Mouse (Mus musculus) kidney, embryonic 15.5 days (tissue): ENCODE results near the gene Foxj2. TPM values are rescaled to one million over a fixed set of nuclear protein-coding genes. Genes with fewer than 3 reads are reported as not detected.
A peak's percentile ranks its signal among the peaks of the same experiment; 100 is the strongest.

ENCODE experiments used
- ATAC-seq: fragments of 200-750 bp; cut with Nextera tagmentation; replicated peaks from 2 replicates; pipeline ENCODE4 v1.8.0; 2017; ENCODE audit warnings: moderate TSS enrichment; ENCODE audit not compliant: low FRiP score
- H3K27ac ChIP-seq: fragments of 300-500 bp; sonication (generic); 2 replicates; pipeline ENCODE4 v1.5.1; 2015; ENCODE audit warnings: mild to moderate bottlenecking, inconsistent platforms
- H3K27me3 ChIP-seq: fragments of 300-500 bp; sonication (generic); 2 replicates; pipeline ENCODE4 v1.6.1; 2015; ENCODE audit warnings: inconsistent platforms
- H3K36me3 ChIP-seq: fragments of 300-500 bp; sonication (generic); 2 replicates; pipeline ENCODE4 v1.6.1; 2015; ENCODE audit warnings: inconsistent platforms
- H3K4me1 ChIP-seq: fragments of 300-500 bp; sonication (generic); 2 replicates; pipeline ENCODE4 v1.6.1; 2015; ENCODE audit warnings: inconsistent platforms
- H3K4me2 ChIP-seq: fragments of 300-500 bp; sonication (generic); 2 replicates; pipeline ENCODE4 v1.6.1; 2015; ENCODE audit warnings: moderate library complexity, mild to moderate bottlenecking, inconsistent platforms
- H3K4me3 ChIP-seq: fragments of 300-500 bp; sonication (generic); replicated peaks from 2 replicates; pipeline ENCODE4 v1.5.1; 2015; ENCODE audit warnings: mild to moderate bottlenecking, inconsistent platforms
- H3K9ac ChIP-seq: fragments of 300-500 bp; sonication (generic); 2 replicates; pipeline ENCODE4 v1.6.1; 2015; ENCODE audit warnings: mild to moderate bottlenecking, inconsistent platforms
- H3K9me3 ChIP-seq: fragments of 300-500 bp; sonication (generic); replicated peaks from 2 replicates; pipeline ENCODE4 v1.6.1; 2016; ENCODE audit warnings: inconsistent platforms
- WGBS: fragments of 180-500 bp; shearing (Covaris S2); methylation state at CpG from one replicate; pipeline ENCODE4 v1.1.7; 2015; ENCODE audit warnings: mixed read lengths; 5-methylcytosine and 5-hydroxymethylcytosine counted together
- polyA plus RNA-seq: library from polyadenylated mRNA; unstranded; fragments of >200 nt; fragmentation: Nextera tagmentation; extraction: Ambion mirVana; gene quantifications from 2 replicates; pipeline ENCODE4 v1.2.1, GENCODE M21; 2015

Gene Foxj2
- polyA plus RNA-seq, 1 experiment from 2014 or later = 6.3 TPM

DNA sequence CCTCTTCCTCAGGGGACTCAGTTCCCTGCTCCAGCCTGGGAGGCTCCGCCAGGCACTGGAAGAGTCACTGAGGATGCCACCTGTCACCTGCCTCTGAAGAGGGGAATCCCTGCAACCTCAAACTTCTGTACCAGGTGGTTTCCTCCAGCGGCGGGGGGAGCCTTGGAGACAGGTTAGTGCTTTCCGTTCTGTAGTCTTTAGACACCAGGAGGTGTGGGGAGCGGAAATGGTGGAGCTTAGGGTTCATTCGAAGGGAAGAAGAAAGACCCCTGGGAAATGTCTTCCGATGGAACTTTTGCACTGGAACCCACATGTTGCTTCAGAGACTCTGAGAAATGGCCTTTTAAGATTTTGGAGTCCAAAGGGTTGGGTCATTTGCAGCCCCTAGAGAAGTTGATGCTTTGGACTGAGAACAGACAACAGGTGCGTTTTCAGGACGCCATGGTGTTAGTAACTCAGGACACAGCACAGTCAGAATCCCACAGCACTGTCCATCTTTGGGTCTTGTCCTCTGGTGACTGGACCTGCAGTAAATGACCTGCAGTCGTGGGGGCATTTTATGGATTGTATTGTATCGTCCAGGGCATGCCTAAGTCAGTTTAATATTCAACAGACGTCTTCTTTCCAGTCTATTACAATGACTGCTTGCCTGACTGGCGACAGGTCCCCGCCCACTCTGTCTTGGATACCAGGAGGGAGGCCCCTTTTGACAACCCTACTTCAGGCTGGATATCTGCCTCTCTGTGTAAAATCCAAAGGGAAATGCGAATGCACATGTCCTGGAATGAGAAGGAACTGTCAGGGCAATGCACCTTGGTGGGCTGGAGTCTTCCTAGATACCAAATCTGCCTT lies 1.3 kb downstream of the Foxj2 start:
- 32% methylated on average over 15 of the region's 15 CpGs for WGBS
- H3K27ac ChIP-seq = peak overlapping the region; percentile 27; the same call in 1 of the 2 replicates
- no peaks in the 10 kb centered on the region for H3K9me3 ChIP-seq
- H3K9ac ChIP-seq = peak overlapping the region; percentile 93
- H3K4me3 ChIP-seq = peak overlapping the region; percentile 83
- no peak; the same call in none of the 2 replicates for ATAC-seq
- peaks cover 51% of the 10 kb centered on the region for H3K4me1 ChIP-seq
- no peaks in the 10 kb centered on the region for H3K27me3 ChIP-seq
- peak overlapping the region; percentile 84 for H3K4me2 ChIP-seq
- H3K36me3 ChIP-seq = 0 out of 2 replicates have a peak, but pooled peaks cover 3% of the 10 kb centered on the region

DNA sequence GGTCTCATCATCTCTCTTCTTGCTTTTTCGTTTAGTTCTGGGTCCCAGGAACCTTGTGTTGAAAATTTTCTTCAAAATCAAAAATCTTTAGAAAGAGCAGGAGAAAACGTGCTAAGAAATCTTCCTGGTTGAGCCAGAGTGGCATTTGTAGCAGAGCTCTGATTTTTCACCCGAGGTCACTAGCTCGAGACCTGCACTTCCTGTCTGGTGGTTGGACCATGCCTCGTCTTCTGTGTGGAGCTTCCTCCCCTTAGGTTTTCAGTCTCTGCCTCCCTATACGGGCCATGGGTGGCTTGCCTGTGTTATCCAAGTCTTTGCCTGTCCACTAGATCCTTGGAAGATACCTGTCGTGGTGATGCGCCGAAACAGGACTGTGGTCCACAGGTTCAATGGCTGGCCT lies 2.1 kb downstream of the Foxj2 start:
- H3K4me1 ChIP-seq = peaks cover 59% of the 10 kb centered on the region
- no peak for ATAC-seq
- 0 out of 2 replicates have a peak overlapping the region, but pooled peaks have one; percentile 7 for H3K9ac ChIP-seq
- H3K4me3 ChIP-seq = peak overlapping the region; percentile 83; the same call in 1 of the 2 replicates
- WGBS = 59% methylated on average over 9 of the region's 9 CpGs
- H3K36me3 ChIP-seq = 0 out of 2 replicates have a peak, but pooled peaks cover 3% of the 10 kb centered on the region
- H3K4me2 ChIP-seq = peak overlapping the region; percentile 84
- no peak overlapping the region for H3K27ac ChIP-seq
- no peaks in the 10 kb centered on the region for H3K27me3 ChIP-seq
- no peaks in the 10 kb centered on the region for H3K9me3 ChIP-seq

DNA sequence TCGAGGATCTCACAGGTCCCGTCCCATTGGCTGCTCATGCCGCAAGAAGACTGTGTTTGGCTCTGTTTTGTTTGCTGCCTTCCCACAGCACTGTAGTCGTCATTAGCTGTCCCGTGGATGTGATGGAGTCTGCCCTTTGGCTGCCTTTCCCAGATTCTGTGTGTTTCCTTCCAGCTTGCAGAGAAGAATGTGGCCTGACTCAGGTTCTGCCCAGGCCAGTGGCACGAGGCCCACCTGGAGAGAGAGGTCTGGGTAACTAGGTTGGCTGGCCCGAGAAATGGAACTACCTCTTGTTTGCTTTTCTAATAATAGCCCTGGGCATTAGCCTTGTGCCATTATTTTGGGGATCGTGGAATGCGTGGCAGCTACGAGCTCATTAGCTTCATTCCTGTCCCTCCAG lies 4.4 kb downstream of the Foxj2 start:
- Histone ChIP-seq H3K36me3 (peaks cover 15% of the 10 kb centered on the region), H3K9ac (no peak overlapping the region), H3K27me3 (no peaks in the 10 kb centered on the region), H3K9me3 (no peaks in the 10 kb centered on the region), H3K4me1 (peaks cover 60% of the 10 kb centered on the region), H3K27ac (no peak overlapping the region), H3K4me3 (no peak overlapping the region), H3K4me2 (no peak overlapping the region)
- WGBS = 69% methylated on average over 10 of the region's 10 CpGs
- no peak for ATAC-seq

DNA sequence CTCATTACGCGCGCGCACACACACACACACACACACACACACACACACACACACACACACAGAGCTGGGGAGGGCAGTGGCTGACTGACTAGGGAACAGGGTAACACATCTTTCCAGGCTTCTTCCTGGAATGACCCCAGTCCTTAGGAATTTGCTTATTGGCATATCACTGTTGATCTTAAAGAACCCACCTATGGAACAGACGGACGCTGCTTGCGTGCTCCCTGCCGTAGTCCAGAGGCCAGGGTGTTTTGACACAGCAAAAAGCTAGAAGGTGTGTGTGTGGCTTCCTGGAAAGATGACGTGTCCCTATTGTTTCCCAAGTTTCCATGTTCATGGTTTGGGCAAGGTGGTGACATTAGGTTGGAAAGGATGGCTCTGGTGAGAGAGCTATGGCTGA lies 5.5 kb downstream of the Foxj2 start:
- Histone ChIP-seq H3K4me2 (peak overlapping the region; percentile 67; the same call in 1 of the 2 replicates), H3K27ac (no peak overlapping the region), H3K27me3 (no peaks in the 10 kb centered on the region), H3K4me3 (no peak overlapping the region), H3K9me3 (no peaks in the 10 kb centered on the region), H3K4me1 (peaks cover 59% of the 10 kb centered on the region), H3K36me3 (peaks cover 26% of the 10 kb centered on the region), H3K9ac (no peak overlapping the region)
- 83% methylated on average over 9 of the region's 9 CpGs for WGBS
- ATAC-seq = no peak

DNA sequence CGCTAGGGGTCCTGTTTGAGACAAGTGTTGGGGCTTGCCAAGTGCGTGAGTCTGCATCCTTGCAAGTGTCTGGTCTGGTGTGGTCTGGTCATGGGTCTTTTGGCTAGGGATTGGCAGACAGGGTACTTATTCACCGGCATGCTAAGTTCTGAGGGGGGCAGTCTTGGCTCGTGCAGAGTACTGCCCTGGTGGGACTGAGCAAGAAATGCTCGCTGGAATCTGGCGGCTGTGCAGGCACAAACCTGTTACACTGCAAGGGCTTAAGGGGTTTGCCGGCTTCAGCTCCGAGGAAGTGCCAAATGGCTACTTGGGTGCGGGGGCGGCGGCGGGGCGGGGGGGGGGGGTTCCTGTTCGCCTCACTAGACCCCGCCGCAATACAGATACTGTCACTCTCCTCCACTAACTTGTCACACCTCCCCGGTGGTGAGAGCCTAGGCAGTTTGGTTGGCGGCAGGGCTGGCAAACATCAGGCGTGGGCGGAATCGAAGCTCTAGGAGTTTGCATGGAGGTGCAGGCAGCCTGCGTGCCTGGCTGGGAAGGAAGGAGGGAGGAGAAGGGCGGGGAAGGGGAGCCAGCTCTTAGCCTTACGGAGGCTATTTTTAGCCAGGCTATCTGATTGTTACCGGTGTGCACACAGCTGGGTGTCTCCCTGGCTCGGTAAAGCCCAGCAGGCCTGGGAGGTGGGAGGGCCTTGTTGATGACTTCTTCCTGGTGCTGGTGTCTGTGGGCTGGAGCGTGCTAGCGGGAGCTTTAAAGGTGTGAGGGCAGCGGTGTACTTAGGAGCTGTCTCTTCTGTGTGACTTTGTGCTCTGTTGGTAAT lies 6.4 kb downstream of the Foxj2 start:
- peaks cover 50% of the 10 kb centered on the region for H3K4me1 ChIP-seq
- 2% methylated on average over 29 of the region's 29 CpGs for WGBS
- H3K9ac ChIP-seq = peak overlapping the region; percentile 29; the same call in 1 of the 2 replicates
- no peaks in the 10 kb centered on the region for H3K9me3 ChIP-seq
- H3K4me2 ChIP-seq = peak overlapping the region; percentile 67
- peaks cover 36% of the 10 kb centered on the region for H3K36me3 ChIP-seq
- ATAC-seq = peak; percentile 92
- H3K4me3 ChIP-seq = peak overlapping the region; percentile 40
- no peaks in the 10 kb centered on the region for H3K27me3 ChIP-seq
- peak overlapping the region; percentile 67 for H3K27ac ChIP-seq

DNA sequence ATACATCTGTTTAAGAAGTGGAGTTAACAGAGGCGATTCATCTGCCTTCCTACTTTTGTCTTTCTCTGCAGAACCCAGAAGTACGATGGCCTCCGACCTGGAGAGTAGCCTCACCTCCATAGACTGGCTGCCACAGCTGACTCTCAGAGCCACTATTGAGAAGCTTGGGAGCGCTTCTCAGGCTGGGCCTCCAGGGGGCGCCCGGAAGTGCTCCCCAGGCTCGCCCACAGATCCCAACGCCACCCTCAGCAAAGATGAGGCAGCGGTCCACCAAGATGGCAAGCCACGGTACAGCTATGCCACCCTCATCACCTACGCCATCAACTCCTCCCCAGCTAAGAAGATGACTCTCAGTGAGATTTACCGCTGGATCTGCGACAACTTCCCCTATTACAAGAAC lies 8.4 kb downstream of the Foxj2 start:
- Histone ChIP-seq H3K4me1 (peaks cover 33% of the 10 kb centered on the region), H3K4me3 (no peak overlapping the region), H3K36me3 (peaks cover 50% of the 10 kb centered on the region), H3K4me2 (no peak overlapping the region), H3K27ac (no peak overlapping the region), H3K27me3 (no peaks in the 10 kb centered on the region), H3K9ac (no peak overlapping the region), H3K9me3 (no peaks in the 10 kb centered on the region)
- WGBS = 52% methylated on average over 13 of the region's 13 CpGs
- ATAC-seq = no peak

DNA sequence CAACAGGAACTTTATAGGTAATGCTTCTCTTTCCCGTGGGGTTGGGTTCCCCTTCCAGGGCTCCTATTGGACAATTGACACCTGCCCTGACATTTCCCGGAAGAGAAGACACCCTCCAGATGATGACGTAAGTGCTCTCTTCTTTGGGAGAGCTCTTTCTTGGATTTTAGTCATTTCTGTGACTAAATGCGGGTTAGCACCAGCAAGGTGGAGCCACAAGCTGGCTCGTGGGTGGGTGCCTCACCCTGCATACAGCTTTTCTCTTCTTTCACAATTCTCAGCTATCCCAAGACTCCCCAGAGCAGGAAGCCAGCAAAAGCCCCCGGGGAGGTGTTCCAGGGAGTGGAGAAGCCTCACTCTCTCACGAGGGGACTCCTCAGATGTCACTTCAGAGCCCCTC lies 13.2 kb downstream of the Foxj2 start:
- Histone ChIP-seq H3K9ac (no peak overlapping the region), H3K27ac (no peak overlapping the region), H3K4me2 (no peak overlapping the region), H3K4me3 (no peak overlapping the region), H3K4me1 (no peaks in the 10 kb centered on the region), H3K27me3 (no peaks in the 10 kb centered on the region), H3K9me3 (no peaks in the 10 kb centered on the region), H3K36me3 (peaks cover 96% of the 10 kb centered on the region)
- no peak for ATAC-seq
- 82% methylated on average over 7 of the region's 7 CpGs for WGBS

DNA sequence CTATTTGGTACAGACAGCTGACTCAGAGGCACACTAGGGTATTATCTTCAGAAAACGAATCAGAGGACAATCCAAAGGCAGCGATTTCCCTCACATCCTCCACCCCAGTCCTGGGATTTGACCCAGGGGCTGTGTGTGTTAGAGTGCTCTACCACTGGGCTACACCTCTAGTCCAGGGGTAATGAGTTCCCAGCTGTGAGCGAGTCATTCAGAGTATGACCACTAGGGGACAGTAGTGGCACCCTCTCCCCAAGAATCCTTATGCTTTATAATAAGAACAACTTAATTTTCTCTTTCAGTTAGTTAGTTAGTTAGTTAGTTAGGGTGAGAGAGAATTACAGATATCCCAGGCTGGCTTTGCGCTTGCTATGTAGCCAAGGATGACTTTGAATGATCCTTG lies 14.7 kb downstream of the Foxj2 start:
- Histone ChIP-seq H3K4me2 (no peak overlapping the region), H3K36me3 (peaks cover 96% of the 10 kb centered on the region), H3K27ac (no peak overlapping the region), H3K4me1 (no peaks in the 10 kb centered on the region), H3K27me3 (no peaks in the 10 kb centered on the region), H3K9ac (no peak overlapping the region), H3K4me3 (no peak overlapping the region), H3K9me3 (no peaks in the 10 kb centered on the region)
- ATAC-seq = no peak
- WGBS = 74% methylated on average over 4 of the region's 4 CpGs

DNA sequence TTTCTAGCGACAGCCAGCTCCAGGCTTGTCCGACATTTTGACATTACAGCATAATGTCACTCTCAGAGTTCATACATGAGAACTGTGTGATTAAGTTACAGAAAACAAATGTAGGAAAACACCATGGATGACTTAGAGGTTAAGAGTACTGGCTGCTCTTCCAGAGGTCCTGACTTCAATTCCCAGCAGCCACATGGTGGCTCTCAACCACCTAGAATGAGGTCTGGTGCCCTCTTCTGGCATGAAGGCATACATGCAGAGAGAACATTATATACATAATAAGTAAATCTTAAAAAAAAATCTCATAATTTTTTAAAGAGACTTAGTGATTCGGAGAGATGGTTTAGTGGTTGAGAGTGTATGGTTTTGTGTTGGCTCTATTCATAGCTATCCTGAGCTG lies 17.3 kb downstream of the Foxj2 start:
- Histone ChIP-seq H3K36me3 (peaks cover 99% of the 10 kb centered on the region), H3K4me1 (no peaks in the 10 kb centered on the region), H3K4me3 (no peak overlapping the region), H3K9me3 (no peaks in the 10 kb centered on the region), H3K27me3 (no peaks in the 10 kb centered on the region), H3K4me2 (no peak overlapping the region), H3K27ac (no peak overlapping the region), H3K9ac (no peak overlapping the region)
- ATAC-seq = no peak
- 97% methylated on average over 3 of the region's 3 CpGs for WGBS

DNA sequence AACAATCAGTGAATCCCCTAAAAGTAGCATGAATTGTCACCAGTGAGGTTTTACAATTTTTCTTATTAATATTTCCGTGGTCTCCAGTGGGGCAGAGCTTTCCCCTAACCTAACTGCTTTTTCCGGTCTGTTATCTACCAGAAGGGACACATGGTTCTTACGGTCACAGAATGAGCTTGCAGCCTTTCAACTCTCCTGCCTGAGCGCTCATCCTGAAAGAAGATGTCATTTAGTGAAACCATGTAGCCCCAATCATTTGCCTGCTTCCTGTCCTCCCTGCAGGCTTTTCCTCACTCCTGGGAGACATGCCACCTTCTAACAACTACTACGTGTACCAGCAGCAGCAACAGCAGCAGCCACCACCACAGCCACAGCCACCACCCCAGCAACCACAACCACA lies 17.8 kb downstream of the Foxj2 start:
- WGBS = 79% methylated on average over 5 of the region's 5 CpGs
- H3K27ac ChIP-seq = no peak overlapping the region
- H3K36me3 ChIP-seq = peaks cover 97% of the 10 kb centered on the region
- H3K27me3 ChIP-seq = no peaks in the 10 kb centered on the region
- no peak overlapping the region for H3K9ac ChIP-seq
- H3K9me3 ChIP-seq = no peaks in the 10 kb centered on the region
- no peak overlapping the region for H3K4me3 ChIP-seq
- H3K4me2 ChIP-seq = no peak overlapping the region
- no peaks in the 10 kb centered on the region for H3K4me1 ChIP-seq
- no peak for ATAC-seq

DNA sequence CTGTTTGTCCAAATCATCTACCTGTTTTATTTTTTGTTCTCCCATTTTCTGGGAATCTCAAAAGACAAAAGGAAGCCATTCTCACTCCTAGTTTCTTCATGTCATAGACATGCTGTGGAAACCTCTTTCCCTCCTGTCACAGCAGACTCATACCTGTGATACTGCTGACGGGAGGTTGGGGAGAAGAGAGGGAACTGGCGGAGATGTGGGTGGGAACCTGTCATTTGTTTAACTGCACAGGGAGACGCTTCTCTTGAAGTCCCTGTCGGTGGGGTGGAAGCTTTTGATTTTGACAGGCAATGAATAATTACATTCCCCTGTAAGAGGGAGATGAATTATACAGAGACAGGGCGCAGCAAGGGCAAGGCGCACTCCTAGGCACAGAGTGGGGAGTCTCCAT lies 24.0 kb downstream of the Foxj2 start:
- H3K4me1 ChIP-seq = no peaks in the 10 kb centered on the region
- H3K4me2 ChIP-seq = no peak overlapping the region
- no peak overlapping the region for H3K4me3 ChIP-seq
- no peaks in the 10 kb centered on the region for H3K9me3 ChIP-seq
- no peaks in the 10 kb centered on the region for H3K27me3 ChIP-seq
- 69% methylated on average over 6 of the region's 6 CpGs for WGBS
- ATAC-seq = no peak
- peaks cover 64% of the 10 kb centered on the region for H3K36me3 ChIP-seq
- no peak overlapping the region for H3K27ac ChIP-seq
- H3K9ac ChIP-seq = no peak overlapping the region

DNA sequence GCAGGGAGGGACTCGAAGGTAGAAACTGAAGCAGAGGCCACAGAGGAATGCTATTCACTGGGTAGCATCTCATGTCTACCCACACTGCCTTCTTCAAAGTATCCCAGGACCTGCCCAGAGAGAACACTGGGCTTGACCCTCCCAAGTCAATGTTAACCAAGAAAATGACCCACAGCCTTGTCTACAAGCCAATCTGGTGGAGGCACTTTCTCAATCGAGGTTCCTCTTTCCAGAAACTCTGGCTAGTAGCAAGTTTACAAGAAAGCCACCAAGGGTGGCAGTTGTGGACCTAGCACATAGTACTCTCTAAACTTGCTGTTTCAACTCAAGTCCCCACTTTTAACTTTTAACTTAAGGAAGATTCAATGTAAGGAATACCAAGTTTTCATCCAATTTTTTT lies 33.0 kb downstream of the Foxj2 start:
- Histone ChIP-seq H3K27ac (no peak overlapping the region), H3K4me3 (no peak overlapping the region), H3K9ac (no peak overlapping the region), H3K27me3 (no peaks in the 10 kb centered on the region), H3K4me1 (no peaks in the 10 kb centered on the region), H3K9me3 (no peaks in the 10 kb centered on the region), H3K36me3 (no peaks in the 10 kb centered on the region), H3K4me2 (no peak overlapping the region)
- no peak for ATAC-seq
- WGBS = 72% methylated on average over 2 of the region's 2 CpGs
